Mouse (Mus musculus): ENCODE data around the gene Clnk.
"Not testable (repeated sequence)": the region's sequence is repeated elsewhere in the genome, so short reads cannot be mapped to it uniquely, and the experiment has no call there.

Gene Clnk

GRCm38 (mm10) chr5:38876622-38877021, at the start of gene Clnk:
Clnk (minus strand) TSS chr5:38876812.
- in situ Hi-C loops (cut with MboI, MseI), result no loop called here

GRCm38 (mm10) chr5:38905271-38905670, 28.7 kb upstream of the Clnk start:
- in situ Hi-C loops (cut with MboI, MseI), result no loop called here

GRCm38 (mm10) chr5:38904528-38905044, 28.0 kb upstream of the Clnk start:
- in situ Hi-C loops (cut with MboI, MseI), result no loop called here

GRCm38 (mm10) chr5:38902889-38903288, 26.3 kb upstream of the Clnk start:
- in situ Hi-C loops (cut with MboI, MseI), result no loop called here

GRCm38 (mm10) chr5:38899051-38899450, 22.4 kb upstream of the Clnk start:
- in situ Hi-C loops (cut with MboI, MseI), result no loop called here

- in situ Hi-C loops (cut with MboI, MseI), result no loop called here
Observed at GRCm38 (mm10) chr5:38888646-38889045, 12.0 kb upstream of the Clnk start.

GRCm38 (mm10) chr5:38886623-38887275, 10.1 kb upstream of the Clnk start:
- in situ Hi-C loops (cut with MboI, MseI), result no loop called here

- in situ Hi-C loops (cut with MboI, MseI), result not testable (repeated sequence)
Observed at GRCm38 (mm10) chr5:38882635-38883034, 6.0 kb upstream of the Clnk start.

- in situ Hi-C loops (cut with MboI, MseI), result no loop called here
Observed at GRCm38 (mm10) chr5:38881728-38882620, 5.4 kb upstream of the Clnk start.

GRCm38 (mm10) chr5:38881416-38881727, 4.8 kb upstream of the Clnk start:
- in situ Hi-C loops (cut with MboI, MseI), result no loop called here

- in situ Hi-C loops (cut with MboI, MseI), result no loop called here
Observed at GRCm38 (mm10) chr5:38879989-38880706, 3.5 kb upstream of the Clnk start.

GRCm38 (mm10) chr5:38875403-38875802, 1.2 kb downstream of the Clnk start:
- in situ Hi-C loops (cut with MboI, MseI), result no loop called here

GRCm38 (mm10) chr5:38874931-38875330, 1.7 kb downstream of the Clnk start:
- in situ Hi-C loops (cut with MboI, MseI), result no loop called here

- in situ Hi-C loops (cut with MboI, MseI), result no loop called here
Observed at GRCm38 (mm10) chr5:38872906-38873305, 3.7 kb downstream of the Clnk start.

- in situ Hi-C loops (cut with MboI, MseI), result no loop called here
Observed at GRCm38 (mm10) chr5:38871591-38871990, 5.0 kb downstream of the Clnk start.

- in situ Hi-C loops (cut with MboI, MseI), result no loop called here
Observed at GRCm38 (mm10) chr5:38870485-38870884, 6.1 kb downstream of the Clnk start.

GRCm38 (mm10) chr5:38869976-38870375, 6.6 kb downstream of the Clnk start:
- in situ Hi-C loops (cut with MboI, MseI), result no loop called here

GRCm38 (mm10) chr5:38864624-38865023, 12.0 kb downstream of the Clnk start:
- in situ Hi-C loops (cut with MboI, MseI), result loop anchor here (5.0 kb wide), 1 partner anchor 57 kb away; no protein-coding TSS in a partner anchor

GRCm38 (mm10) chr5:38863029-38863428, 13.6 kb downstream of the Clnk start:
- in situ Hi-C loops (cut with MboI, MseI), result loop anchor here (5.0 kb wide), 1 partner anchor 56 kb away; no protein-coding TSS in a partner anchor

GRCm38 (mm10) chr5:38862288-38862985, 14.2 kb downstream of the Clnk start:
- in situ Hi-C loops (cut with MboI, MseI), result loop anchor here (5.0 kb wide), 1 partner anchor 55 kb away; no protein-coding TSS in a partner anchor

GRCm38 (mm10) chr5:38858015-38858721, 18.4 kb downstream of the Clnk start:
- in situ Hi-C loops (cut with MboI, MseI), result no loop called here
